Mouse (Mus musculus) heart, embryonic 13.5 days (tissue): ENCODE measurements around the gene Tma16. TPM values are rescaled to one million over a fixed set of nuclear protein-coding genes. Genes with fewer than 3 reads are reported as not detected.

Experiments
- ATAC-seq: fragments of 200-750 bp; cut with Nextera tagmentation; 2 replicates; pipeline ENCODE4 v1.8.0; 2017; ENCODE audit warnings: moderate TSS enrichment; ENCODE audit not compliant: insufficient number of reproducible peaks, low FRiP score, low TSS enrichment; ENCODE audit errors: extremely low read depth
- H3K27ac ChIP-seq: fragments of 300-500 bp; sonication (generic); replicated peaks from 2 replicates; pipeline ENCODE4 v1.5.1; 2015; ENCODE audit warnings: moderate library complexity, mild to moderate bottlenecking, inconsistent platforms
- H3K27me3 ChIP-seq: fragments of 300-500 bp; sonication (generic); replicated peaks from 2 replicates; pipeline ENCODE4 v1.6.1; 2015; ENCODE audit warnings: mild to moderate bottlenecking, inconsistent platforms
- H3K36me3 ChIP-seq: fragments of 300-500 bp; sonication (generic); 2 replicates; pipeline ENCODE4 v1.6.1; 2015; ENCODE audit warnings: mild to moderate bottlenecking, inconsistent platforms
- H3K4me1 ChIP-seq: fragments of 300-500 bp; sonication (generic); 2 replicates; pipeline ENCODE4 v1.6.1; 2015; ENCODE audit warnings: inconsistent platforms
- H3K4me2 ChIP-seq: fragments of 300-500 bp; sonication (generic); 2 replicates; pipeline ENCODE4 v1.6.1; 2015; ENCODE audit warnings: inconsistent platforms, mild to moderate bottlenecking, moderate library complexity
- H3K4me3 ChIP-seq: fragments of 300-500 bp; sonication (generic); 2 replicates; pipeline ENCODE4 v1.5.1; 2015; ENCODE audit warnings: moderate library complexity, mild to moderate bottlenecking, inconsistent platforms
- H3K9ac ChIP-seq: fragments of 300-500 bp; sonication (generic); 2 replicates; pipeline ENCODE4 v1.6.1; 2015; ENCODE audit warnings: inconsistent platforms, mild to moderate bottlenecking, moderate library complexity
- H3K9me3 ChIP-seq: fragments of 300-500 bp; sonication (generic); 2 replicates; pipeline ENCODE4 v1.6.1; 2016; ENCODE audit warnings: inconsistent platforms
- WGBS: fragments of 180-500 bp; shearing (Covaris S2); methylation state at CpG from one replicate; pipeline ENCODE4 v1.1.7; 2015; ENCODE audit warnings: mixed read lengths; 5-methylcytosine and 5-hydroxymethylcytosine counted together
- polyA plus RNA-seq: library from polyadenylated mRNA; unstranded; fragments of >200 nt; fragmentation: Nextera tagmentation; extraction: Ambion mirVana; gene quantifications from 2 replicates; pipeline ENCODE4 v1.2.1, GENCODE M21; 2015

The Tma16 gene
- polyA plus RNA-seq, 1 experiment from 2014 or later = 6.6 TPM

GRCm38 (mm10) chr8:66457057-66457456 lies 29.3 kb downstream of the Tma16 start:
- no peak overlapping the region for H3K9ac ChIP-seq
- no peak for ATAC-seq
- no peak overlapping the region for H3K27ac ChIP-seq
- no peaks in the 10 kb centered on the region for H3K27me3 ChIP-seq
- H3K4me3 ChIP-seq = no peak overlapping the region
- no peaks in the 10 kb centered on the region for H3K36me3 ChIP-seq
- no peaks in the 10 kb centered on the region for H3K4me1 ChIP-seq
- H3K9me3 ChIP-seq = no peaks in the 10 kb centered on the region
- no peak overlapping the region for H3K4me2 ChIP-seq

- Histone ChIP-seq H3K27me3 (no peaks in the 10 kb centered on the region), H3K9me3 (no peaks in the 10 kb centered on the region), H3K4me2 (no peak overlapping the region), H3K27ac (no peak overlapping the region), H3K4me3 (no peak overlapping the region), H3K36me3 (no peaks in the 10 kb centered on the region), H3K9ac (no peak overlapping the region), H3K4me1 (no peaks in the 10 kb centered on the region; the same call in 1 of the 2 replicates)
- WGBS = 17% methylated on average over 5 of the region's 5 CpGs
- no peak for ATAC-seq
Observed at GRCm38 (mm10) chr8:66450691-66451090, 35.6 kb downstream of the Tma16 start.

- H3K4me3 ChIP-seq = no peak overlapping the region
- H3K9ac ChIP-seq = no peak overlapping the region
- no peak overlapping the region for H3K27ac ChIP-seq
- H3K4me1 ChIP-seq = no peaks in the 10 kb centered on the region; the same call in 1 of the 2 replicates
- no peak for ATAC-seq
- 66% methylated on average over 3 of the region's 3 CpGs for WGBS
- H3K27me3 ChIP-seq = no peaks in the 10 kb centered on the region
- H3K36me3 ChIP-seq = no peaks in the 10 kb centered on the region
- no peaks in the 10 kb centered on the region for H3K9me3 ChIP-seq
- no peak overlapping the region for H3K4me2 ChIP-seq
Observed at GRCm38 (mm10) chr8:66445351-66445750, 41.0 kb downstream of the Tma16 start.

DNA sequence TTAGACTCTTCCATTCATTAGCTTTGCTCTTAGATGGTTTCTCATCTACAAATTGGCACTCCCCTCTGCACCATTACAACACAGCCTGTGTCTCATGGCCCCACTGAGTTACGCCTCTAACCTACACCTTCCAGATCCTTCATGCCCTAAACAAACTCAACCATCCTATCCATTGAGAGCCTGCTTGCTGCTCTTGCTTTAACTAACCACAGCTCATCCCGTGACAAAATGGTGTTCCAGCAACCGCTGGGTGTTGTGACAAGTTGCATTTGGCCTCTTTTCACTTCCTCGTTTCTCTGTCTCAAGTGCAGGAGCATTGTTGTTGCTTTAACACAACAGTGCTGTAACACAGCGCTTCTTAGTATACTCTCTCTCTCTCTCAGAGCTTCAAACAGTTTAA lies 42.2 kb downstream of the Tma16 start:
- no peak for ATAC-seq
- H3K27me3 ChIP-seq = no peaks in the 10 kb centered on the region
- no peak overlapping the region for H3K4me3 ChIP-seq
- no peaks in the 10 kb centered on the region for H3K9me3 ChIP-seq
- H3K4me2 ChIP-seq = no peak overlapping the region
- H3K4me1 ChIP-seq = no peaks in the 10 kb centered on the region; the same call in 1 of the 2 replicates
- no peak overlapping the region for H3K27ac ChIP-seq
- no peaks in the 10 kb centered on the region for H3K36me3 ChIP-seq
- no peak overlapping the region for H3K9ac ChIP-seq
- 62% methylated on average over 5 of the region's 5 CpGs for WGBS

GRCm38 (mm10) chr8:66442778-66443177 lies 43.6 kb downstream of the Tma16 start:
- WGBS = 15% methylated on average over 1 of the region's 1 CpGs
- no peak overlapping the region for H3K4me2 ChIP-seq
- H3K9me3 ChIP-seq = no peaks in the 10 kb centered on the region
- no peak overlapping the region for H3K4me3 ChIP-seq
- no peak for ATAC-seq
- no peak overlapping the region for H3K9ac ChIP-seq
- H3K27me3 ChIP-seq = no peaks in the 10 kb centered on the region
- no peaks in the 10 kb centered on the region for H3K36me3 ChIP-seq
- no peak overlapping the region for H3K27ac ChIP-seq
- no peaks in the 10 kb centered on the region; the same call in 1 of the 2 replicates for H3K4me1 ChIP-seq

GRCm38 (mm10) chr8:66441123-66441522 lies 45.2 kb downstream of the Tma16 start:
- Histone ChIP-seq H3K27me3 (no peaks in the 10 kb centered on the region), H3K4me3 (no peak overlapping the region), H3K36me3 (no peaks in the 10 kb centered on the region), H3K4me2 (no peak overlapping the region), H3K9ac (no peak overlapping the region), H3K4me1 (no peaks in the 10 kb centered on the region), H3K27ac (no peak overlapping the region), H3K9me3 (no peaks in the 10 kb centered on the region)
- no peak for ATAC-seq
- WGBS = 13% methylated on average over 1 of the region's 1 CpGs

DNA sequence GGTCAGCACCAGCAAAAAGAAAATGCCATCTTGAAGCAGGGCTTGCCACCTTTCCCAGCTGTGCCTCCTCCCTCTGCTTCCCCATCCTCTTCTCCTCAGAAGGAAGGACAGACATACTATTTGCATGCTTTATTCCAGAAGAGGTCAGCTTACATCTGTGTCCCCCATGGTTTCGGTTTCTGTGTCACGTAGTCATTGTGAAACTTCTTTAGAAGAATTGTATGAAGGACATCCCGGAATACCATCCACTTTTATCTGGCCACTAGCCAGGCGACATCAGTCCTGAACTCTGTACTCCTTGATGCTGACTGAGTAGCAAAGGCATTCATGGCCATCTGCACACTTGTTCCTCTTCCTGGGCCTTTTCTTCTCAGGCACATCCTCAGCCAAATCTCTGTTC lies 47.9 kb downstream of the Tma16 start:
- Histone ChIP-seq H3K27ac (no peak overlapping the region), H3K36me3 (no peaks in the 10 kb centered on the region), H3K4me1 (no peaks in the 10 kb centered on the region), H3K27me3 (no peaks in the 10 kb centered on the region), H3K4me2 (no peak overlapping the region), H3K4me3 (no peak overlapping the region), H3K9ac (no peak overlapping the region), H3K9me3 (no peaks in the 10 kb centered on the region)
- no peak for ATAC-seq
- 63% methylated on average over 4 of the region's 4 CpGs for WGBS

GRCm38 (mm10) chr8:66437929-66438328 lies 48.4 kb downstream of the Tma16 start:
- Histone ChIP-seq H3K27me3 (no peaks in the 10 kb centered on the region), H3K9me3 (no peaks in the 10 kb centered on the region), H3K4me3 (no peak overlapping the region), H3K36me3 (no peaks in the 10 kb centered on the region), H3K27ac (no peak overlapping the region), H3K4me2 (no peak overlapping the region), H3K9ac (no peak overlapping the region), H3K4me1 (no peaks in the 10 kb centered on the region)
- no peak for ATAC-seq
- WGBS = 52% methylated on average over 3 of the region's 3 CpGs

DNA sequence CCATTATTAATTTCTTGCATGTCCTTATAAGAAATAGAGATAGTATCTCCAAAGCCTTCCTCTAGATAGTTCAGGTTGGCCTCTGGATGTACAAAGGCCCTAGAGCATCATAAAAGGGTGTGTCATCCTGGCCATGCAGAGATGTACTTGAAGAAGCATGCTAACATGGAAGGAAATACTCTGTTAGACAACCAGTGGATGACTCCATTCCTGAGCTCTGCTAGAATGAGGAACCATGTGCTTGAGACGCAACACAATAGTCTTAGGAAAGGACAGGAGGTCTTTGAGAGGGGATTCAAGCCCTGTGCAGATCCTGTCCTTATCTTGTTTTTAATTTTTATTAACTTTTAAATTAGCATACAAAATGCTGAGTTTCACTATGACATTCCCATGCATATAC lies 49.5 kb downstream of the Tma16 start:
- no peak for ATAC-seq
- Histone ChIP-seq H3K27me3 (no peaks in the 10 kb centered on the region), H3K4me1 (no peaks in the 10 kb centered on the region), H3K27ac (no peak overlapping the region), H3K4me3 (no peak overlapping the region), H3K36me3 (no peaks in the 10 kb centered on the region), H3K9ac (no peak overlapping the region), H3K9me3 (no peaks in the 10 kb centered on the region), H3K4me2 (no peak overlapping the region)
- whole genome bisulfite sequencing = 92% methylated on average over 1 of the region's 1 CpGs

DNA sequence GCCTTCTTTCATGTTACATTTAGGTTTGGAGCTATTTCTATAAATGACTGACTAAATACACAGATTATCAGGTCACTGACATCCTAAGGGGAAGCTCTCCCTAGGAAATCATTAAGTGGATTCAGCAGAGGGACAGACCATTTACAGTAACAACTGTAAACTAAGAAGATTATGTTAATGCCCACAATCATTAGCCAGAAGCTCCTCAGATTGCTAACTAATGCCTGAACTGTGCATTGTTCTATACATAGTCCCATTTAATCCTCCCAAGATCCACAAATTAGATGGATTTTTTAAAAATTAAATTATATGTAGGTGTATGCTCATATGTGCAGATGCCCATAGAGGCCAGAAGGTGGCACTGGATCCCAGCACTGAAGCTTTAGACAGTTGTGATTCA lies 52.8 kb downstream of the Tma16 start:
- ATAC-seq = no peak
- H3K27me3 ChIP-seq = no peaks in the 10 kb centered on the region
- no peaks in the 10 kb centered on the region for H3K36me3 ChIP-seq
- H3K9me3 ChIP-seq = no peaks in the 10 kb centered on the region
- no peak overlapping the region for H3K4me2 ChIP-seq
- 0 out of 2 replicates have a peak, but pooled peaks cover 5% of the 10 kb centered on the region for H3K4me1 ChIP-seq
- H3K4me3 ChIP-seq = no peak overlapping the region
- H3K27ac ChIP-seq = no peak overlapping the region
- no peak overlapping the region for H3K9ac ChIP-seq

- Histone ChIP-seq H3K27ac (no peak overlapping the region), H3K36me3 (no peaks in the 10 kb centered on the region), H3K4me2 (no peak overlapping the region), H3K9me3 (no peaks in the 10 kb centered on the region), H3K4me1 (0 out of 2 replicates have a peak, but pooled peaks cover 5% of the 10 kb centered on the region), H3K9ac (no peak overlapping the region), H3K4me3 (no peak overlapping the region), H3K27me3 (no peaks in the 10 kb centered on the region)
- WGBS = 38% methylated on average over 2 of the region's 2 CpGs
- ATAC-seq = no peak
Observed at GRCm38 (mm10) chr8:66430639-66431038, 55.7 kb downstream of the Tma16 start.
